Mouse (Mus musculus): ENCODE measurements around the gene Ltbp1.

GRCm38 (mm10) chr17:75434871-75435270, 429.5 kb downstream of the Ltbp1 start:
- TF ChIP-seq CTCF (IDR thresholded peaks at IDR 0.05; ENCODE audit: control insufficient read depth, insufficient read depth, low read length) (no peak), POLR2A (IDR thresholded peaks at IDR 0.05; ENCODE audit: borderline replicate concordance, control insufficient read depth, low read depth, low read length) (no peak)
